Mouse (Mus musculus): ENCODE results near the gene Rasal3.

DNA sequence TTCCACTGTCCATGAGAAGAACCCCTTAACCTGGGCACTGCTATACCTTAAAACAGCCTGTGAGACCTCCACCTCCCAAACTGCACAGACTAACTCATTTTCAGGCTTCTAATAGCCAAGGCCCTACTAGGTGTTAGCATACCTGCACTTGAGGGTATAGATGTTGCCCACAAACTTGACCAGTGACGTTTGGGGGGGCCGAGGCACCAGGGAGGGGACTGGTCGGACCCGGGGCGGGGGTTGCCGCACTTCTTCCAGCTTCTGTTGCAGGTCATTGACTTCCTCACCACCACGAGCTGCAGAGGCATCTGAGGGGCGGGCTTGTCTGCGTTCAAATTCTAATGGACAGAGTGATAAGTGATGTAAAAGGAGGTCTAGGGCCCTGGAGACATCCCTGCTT lies 47.1 kb downstream of the Rasal3 start:
- TF ChIP-seq POLR2A (IDR thresholded peaks at IDR 0.05; ENCODE audit: extremely low read depth, insufficient read depth, low read length), result no peak
- no peak for TF ChIP-seq CTCF (IDR thresholded peaks at IDR 0.05; ENCODE audit: low read depth, low read length)

Data from liver, adult 2 months (tissue).